Mouse (Mus musculus) retina, adult 2 months (tissue): ENCODE results near the gene Cbarp.

Experiments used
- DNase-seq: peaks from one replicate; pipeline ENCODE4 v3.0.0-alpha.2; 2012; ENCODE audit warnings: low read depth, low spot score

Cbarp gene

DNA sequence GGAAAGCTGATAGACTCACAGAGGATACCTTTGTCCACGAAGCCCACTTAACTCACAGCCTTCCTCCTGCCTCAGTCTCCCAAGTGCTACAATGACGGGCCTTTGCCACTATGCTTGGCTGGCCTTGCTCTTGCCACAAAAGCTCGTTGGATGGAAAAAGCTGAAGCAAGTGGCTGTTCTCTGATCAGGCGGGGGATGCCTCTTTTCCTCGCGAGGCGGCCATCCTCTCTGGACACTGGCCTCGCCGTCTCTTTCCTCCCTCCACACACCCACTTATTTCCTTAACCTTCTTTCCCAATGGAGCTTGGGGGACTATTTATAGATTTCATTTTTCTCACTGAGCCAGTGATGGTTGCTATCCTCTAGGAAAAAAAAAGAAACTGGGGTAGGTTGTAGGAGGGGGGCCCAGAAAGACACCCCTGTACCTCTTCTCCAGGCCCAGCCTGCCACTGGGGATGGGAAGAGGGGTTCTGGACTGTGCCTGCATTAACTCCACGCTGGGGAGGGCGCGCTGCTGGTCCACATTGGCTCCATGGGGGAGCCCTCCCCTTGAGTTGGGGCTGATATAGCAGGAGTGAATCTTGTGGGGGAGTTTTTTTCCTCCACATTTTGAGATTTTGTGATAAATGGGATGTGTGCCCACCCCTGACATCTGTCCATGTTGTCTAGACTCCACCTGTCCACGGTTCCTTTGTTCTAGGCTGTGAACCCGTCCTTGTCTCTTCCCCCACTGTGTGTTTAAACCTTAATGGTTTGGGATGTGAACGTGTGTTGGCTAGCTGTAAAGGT lies 16.7 kb upstream of the Cbarp start:
- no peak for DNase-seq

DNA sequence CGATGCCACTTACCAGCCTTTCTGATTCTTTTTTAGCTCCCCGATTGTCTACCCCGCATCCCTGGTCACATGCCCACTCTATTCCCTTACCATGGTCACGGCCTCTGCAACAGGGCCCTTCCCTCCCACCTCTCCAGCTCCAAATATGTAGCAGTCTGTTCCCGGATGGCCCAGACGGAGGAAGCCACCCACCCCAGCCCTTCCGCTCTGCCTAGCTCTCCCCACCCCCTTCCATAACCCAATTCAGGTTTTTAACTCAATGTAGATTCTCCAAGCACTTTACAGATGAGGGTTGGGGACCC lies 16.1 kb upstream of the Cbarp start:
- no peak for DNase-seq

DNA sequence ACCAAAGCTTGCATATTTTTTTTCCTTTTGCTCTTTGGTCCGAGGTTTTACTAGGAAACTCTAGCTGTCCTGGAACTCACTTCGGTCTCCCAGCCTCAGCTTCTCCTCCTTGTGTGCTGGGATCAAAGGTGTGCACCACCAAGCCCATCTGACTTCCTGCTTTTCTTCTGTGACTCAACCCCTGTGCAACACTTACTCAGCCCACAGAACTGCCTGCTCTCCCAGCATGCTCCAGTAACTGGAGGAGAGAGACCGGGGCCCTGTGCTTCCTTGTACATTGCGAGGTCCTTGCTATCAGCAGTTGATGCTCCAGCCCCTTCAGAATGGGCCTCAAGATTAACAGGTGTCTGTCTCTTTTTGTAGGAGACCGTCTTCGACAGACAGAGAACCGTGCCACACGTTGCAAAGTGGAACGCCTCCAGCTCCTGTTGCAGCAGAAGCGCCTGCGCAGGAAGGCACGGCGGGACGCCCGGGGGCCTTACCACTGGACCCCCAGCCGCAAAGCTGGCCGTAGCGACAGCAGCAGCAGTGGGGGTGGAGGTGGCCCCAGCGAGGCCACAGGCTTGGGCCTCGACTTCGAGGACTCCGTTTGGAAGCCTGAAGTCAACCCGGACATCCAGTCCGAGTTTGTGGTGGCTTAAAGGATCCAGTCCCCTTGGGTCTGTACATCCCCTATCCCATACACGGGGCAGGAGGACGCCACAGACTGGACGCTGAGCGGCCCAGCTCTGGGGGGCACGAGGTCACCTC lies 15.5 kb upstream of the Cbarp start:
- DNase-seq: no peak

DNA sequence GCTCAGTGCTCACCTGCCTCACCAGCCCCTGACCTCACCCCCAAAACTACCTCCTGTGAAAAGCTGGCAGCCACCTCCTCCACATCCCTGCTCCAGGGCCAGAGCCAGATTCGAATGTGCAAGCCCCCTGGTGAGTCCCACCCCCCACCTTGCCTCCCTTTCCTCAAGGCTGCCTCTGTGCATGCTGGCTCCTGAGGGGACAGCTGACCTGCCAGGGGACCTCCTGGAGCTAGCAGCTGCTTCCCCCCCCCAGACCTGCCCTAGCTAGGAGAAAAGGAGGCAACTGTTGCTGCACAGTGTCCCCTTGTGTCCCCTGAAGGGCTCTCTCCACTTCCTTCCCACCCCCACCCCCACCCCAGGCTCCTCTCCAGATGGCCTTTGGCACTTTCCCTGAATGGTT lies 14.6 kb upstream of the Cbarp start:
- no peak for DNase-seq

DNA sequence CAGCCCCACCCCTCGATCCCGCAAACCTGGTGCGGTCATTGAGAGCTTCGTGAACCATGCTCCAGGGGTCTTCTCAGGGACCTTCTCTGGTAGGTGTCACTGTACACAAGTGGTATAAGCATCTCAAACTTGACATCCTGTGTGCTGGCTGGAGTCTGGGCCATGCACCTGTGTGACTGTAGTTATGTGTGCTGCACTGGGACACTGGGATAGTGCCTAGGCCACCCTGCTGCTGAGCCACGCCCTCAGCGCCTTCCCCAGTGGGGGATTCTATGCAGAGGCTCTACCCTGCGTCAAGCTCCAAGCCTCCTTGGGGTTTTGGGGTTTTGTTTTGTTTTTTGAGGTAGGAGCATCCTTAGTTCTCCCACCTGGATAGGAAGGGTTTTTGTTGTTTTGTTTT lies 13.7 kb upstream of the Cbarp start:
- DNase-seq: no peak

DNA sequence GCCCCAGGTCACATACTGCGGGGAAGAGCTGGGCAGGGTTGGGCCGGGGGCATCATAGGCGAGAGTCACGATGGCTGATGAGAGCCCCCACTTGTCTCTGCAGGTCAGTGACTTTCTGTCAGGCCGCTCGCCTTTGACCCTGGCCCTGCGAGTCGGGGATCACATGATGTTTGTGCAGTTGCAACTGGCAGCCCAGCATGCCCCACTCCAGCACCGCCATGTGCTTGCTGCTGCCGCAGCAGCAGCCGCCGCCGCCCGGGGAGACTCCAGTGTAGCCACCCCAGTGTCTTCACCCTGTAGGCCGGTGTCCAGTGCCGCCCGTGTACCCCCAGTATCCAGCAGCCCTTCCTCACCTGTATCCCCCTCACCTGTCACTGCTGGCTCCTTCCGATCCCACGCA lies 13.1 kb upstream of the Cbarp start:
- no peak for DNase-seq

DNA sequence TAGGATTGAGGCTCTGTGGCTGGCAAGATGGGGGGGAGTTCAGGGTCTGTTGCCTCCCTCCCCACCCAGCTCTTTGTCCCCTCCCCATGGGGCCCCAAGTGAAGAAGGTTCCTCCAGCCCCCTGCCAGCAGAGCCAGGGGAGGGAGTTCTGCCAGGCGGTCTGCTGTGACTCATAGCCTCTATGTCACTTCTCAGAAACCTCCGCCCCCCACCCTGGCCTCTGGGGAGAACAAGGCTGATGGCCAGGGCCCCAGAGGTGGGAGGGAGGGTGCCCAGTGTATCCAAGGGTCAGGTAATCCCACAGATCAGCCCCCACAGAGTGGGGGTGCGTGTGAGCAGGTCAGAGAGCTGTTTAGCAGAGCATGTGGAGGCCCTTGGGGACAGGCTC lies 12.2 kb upstream of the Cbarp start:
- no peak for DNase-seq

DNA sequence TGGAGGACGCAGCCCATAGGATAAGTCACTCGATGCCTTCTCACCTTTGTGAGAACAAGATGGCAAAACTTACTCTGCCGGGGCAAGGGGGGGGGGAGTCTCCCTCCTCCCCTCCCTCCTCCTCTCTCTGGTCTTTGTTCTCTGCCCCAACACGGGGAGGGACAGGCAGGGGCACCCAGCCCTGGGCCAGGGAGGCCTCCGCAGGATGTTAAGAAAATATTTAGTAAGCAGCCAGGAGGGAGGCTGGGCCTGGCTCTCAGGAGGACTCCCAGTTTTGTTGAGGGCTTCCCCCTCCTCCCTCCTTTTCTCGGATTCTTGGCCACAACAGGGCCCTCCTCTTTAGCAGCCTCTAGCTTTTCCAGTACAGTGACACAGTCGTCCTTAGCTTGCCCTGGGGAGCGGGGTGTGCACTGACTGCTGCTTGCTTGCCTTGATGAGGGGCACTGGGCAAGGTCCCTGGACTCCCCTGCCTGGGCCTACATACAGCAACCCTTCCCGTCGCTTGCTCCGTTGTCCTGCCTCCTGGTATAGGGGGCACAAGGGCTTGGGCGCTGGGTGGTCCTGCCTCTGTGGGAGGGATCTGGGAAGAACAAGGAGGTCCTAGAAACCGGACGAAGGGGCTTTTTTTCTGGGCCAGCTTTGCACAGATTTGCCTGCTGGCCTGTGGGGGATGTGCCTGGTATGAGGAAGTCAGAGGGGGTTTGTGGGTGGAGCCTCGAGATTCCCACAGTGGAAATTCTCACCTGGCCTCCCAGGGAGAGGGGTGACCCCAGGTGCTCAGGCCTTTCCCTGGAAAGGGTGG lies 11.6 kb upstream of the Cbarp start:
- DNase-seq: no peak

DNA sequence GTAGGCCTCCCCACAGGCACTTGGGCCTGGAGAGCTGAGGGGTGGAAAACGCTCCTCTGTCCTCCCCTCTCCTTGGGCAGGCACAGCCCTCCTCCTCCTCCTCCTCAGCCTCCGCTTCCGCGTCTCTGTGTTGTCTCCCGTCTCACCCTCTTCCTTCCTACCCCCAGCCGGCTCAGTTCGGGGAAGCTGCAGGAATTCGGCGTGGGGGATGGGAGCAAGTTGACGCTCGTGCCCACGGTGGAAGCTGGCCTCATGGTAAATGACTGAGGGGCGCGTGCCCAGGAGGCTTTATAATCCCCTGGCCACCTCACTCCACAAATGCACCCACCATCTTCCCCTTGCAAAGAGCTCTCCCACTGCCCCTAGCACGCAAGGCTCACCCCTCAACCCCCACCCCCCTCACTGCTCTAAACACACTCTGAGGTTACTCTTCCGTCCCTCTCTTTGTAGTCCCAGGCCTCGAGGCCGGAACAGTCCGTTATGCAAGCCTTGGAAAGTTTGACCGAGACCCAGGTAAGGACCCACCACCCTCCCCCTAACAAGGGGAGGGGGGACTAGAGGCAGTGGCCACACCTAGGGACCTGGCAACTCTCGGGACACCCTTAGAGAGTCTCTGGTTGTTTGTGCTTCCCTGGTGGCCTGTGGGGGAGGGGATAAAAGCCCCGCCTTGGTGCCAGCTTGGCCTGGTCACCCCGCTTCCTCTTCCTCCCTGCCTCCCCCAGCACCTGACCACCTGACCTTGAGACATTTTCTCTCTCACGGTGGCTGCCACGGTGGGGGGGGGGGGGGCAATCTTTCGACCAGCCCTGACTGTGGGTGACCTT lies 10.8 kb upstream of the Cbarp start:
- DNase-seq: no peak

DNA sequence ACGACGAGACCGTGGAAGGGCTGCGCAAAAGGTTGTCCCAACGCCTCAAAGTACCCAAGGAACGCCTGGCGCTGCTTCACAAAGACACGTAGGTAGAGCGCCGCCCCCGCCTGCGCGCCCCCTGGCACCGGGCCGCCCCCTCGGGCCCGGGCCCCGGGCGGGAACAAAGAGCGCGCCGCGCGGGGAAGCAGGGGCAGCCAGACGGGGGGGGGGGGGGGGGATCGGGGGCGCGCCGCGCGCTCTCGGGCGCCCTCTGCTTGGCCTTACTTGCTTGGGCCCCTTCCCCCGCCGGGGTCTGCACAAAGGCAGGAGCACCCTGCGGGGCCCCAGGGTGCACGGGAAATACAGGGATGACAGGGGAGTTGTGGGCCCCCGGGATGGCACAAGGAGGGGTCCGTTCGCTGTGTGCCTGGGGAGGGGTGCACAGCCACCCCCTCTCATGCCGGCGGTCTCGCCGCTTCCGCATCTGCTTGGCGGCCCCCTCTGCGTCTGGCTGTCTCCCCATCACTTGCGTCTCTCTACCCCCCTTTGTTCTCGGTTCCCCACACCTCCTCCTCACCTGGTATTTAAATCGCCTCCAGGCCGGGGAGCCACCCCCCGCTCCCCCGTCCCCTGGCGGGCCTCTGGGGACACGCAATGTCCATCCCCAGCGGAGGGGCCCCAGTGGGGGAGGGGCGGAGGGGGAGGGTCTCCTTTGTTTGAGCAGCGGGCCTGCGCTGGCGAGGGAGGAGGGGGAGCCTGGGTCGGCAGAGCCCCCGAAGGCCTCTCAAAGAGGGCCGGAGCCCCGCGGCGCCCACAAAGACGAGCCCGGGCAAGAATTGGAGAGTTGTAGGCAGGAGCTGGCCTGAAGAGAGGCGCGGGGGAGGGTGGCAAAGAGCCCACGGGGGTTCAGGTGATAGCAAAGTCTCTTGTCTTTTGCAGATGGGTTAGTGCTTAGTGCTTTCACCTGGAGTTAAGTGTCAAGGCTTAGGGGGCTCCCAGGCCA lies 9.9 kb upstream of the Cbarp start:
- no peak for DNase-seq

DNA sequence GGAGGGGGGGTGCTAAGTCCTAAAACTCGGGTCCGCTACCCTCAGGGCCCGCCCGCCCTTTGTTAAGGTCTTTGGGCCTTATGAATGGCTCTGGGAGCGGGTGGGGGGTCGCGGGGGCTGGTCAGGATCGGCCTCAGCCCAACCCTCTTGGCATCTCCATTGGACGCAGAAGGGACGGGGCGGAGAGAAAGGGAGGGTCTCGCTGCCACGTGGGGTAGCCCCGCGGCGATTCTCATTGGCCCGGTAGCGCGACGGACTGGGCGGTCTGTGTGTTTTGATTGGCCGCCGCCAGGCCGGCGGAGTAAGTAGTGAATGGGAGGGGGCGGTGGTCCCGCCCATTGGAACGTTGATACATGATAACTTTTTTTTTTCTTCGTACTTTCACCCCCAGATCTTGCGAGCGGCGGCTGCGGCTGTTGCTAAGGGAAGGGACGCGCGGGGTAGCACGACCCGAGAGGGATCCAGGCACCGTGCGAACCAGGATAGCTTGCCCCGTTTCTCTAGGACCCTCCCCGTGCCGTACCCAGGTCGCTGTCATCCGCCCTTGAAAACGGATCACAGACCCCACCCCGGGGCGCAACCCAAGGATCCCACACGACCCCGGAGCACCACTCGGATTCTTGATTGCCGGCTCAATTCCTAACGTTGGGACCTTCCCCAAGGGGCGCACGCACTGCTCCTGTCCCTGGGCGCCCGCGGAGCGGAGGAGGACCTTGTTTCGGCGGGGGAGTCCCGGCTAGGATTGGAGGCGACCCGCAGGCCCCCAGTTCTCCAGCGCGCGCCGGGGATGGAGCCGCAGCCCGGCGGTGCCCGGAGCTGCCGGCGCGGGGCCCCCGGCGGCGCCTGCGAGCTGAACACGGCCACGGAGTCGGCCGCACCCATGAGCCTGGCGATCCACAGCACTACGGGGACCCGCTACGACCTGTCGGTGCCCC lies 8.9 kb upstream of the Cbarp start:
- DNase-seq: peak; percentile 82

DNA sequence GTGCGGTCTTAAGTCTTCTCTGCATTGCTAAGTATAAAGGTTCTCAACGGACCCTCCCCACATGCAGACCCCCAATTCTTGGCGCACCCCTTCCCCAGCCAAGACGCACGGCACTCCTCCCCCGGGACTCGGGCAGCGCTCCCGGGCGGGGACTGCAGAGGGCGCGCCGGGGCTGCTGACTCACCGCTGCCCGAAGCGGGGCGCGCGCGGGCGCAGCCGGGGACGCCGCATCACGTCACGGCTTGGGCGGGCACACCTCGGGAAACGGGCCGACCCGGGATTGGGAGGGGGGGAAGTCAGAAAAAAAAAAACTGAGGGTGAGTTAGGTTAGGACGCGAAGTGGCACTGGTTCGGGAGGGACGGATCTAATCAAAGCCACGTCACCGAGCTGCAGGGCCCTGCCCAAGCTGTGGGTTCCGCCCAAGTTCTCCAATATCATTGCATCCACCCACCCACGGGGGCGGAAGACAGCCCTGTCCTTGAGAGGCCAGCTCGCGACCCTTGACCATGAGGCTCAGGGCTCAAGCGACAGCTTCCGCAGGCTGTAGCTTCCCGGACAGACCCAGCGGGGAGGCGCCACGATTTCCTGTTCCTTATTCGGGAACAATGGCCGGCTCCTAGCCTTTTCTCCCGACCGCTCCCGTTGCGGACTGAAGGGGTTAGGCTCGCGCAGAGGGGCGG lies 8.1 kb upstream of the Cbarp start:
- peak; percentile 81 for DNase-seq

DNA sequence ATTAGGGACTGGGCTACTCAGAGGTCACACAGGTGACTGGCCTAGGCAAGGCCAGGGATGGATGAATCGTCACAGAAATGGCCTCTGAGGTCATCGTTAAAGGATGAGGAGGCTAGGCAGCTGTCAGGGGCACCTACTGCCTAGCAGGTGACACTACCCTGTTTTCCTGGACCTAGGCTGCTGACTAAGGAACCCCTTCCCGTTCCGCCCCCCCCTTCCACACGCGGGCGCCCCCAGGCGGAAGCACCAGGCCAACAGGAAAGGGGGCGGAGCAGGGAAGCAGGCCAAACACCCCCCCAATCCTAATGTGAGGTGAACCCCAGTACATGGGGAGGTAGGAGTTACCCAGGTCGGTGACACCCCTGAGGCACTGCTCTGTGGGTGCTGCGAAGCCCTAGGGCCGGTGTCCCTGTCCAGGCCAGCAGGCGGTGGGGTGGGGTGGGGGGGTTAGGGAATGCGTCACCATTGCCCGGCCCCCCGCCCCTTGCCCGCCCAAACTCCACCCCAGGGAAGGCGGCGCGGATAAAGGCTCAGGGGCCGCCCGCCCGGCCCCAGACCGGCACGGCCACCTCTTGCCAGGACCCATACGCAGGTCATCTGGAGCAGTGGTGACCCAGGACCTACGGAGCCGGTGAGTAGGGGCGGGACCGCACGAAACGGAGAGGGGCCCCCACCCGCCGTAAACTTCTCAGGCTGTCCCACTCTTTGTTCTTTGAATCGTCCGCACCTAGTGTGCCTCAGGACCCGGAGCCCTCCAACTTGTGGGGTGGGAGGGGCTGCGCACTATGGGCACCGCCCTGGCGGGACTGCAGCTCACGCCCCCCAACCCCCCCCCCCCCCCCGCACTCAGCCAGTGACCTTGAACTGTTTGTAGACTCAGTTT lies 7.3 kb upstream of the Cbarp start, which contains the start of gene Midn:
TSS of gene Midn (plus strand) at position 554 of the 883 bp plus-strand sequence.
- DNase-seq: no peak

DNA sequence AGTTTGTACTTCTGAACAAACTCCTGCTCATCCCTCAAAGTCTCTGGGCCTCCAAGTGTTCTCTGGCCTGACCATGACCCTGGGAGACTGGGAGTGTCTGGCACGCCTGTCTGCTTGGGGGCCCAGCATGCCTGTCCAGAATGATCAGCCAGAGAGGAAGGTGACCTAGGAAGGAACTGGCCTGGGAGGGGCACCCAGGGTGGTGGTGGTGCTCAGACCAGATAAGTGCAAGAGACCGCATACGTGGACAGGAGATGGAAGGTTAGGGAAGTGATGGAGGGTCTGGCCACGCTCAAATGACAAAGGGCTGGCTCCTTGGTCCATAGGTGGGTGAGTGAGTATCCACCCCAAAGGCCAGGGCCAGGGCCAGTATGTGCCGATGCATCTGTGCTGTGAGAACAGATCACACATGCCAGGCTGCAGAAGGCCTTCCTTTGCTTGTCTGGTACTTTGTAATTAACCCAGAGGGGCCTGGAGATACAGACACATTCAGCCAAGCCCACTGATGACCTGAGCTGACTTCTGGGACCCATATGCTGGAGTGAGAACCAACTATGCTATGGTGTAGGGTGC lies 6.6 kb upstream of the Cbarp start:
- DNase-seq: no peak

DNA sequence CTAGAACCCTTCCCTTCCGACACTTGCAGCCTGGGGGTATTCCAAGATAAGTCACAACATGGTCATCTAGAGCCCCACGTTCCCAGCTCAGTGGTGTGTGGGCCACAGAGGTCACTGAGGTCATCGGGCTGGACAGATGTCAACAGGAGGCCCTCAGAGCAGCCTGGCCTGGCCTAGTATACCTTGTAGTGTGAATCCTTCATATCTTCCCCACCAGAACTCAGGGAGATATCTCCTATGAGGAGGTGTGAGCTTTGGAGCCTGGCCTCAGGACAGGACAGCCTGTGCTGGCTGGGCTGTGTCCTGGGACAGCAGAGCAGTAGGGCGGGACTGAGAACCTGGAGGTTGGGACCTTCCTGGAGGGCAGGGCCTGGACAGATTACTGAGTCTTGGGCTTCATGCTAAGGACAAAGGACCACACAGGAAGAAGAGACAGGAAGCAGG lies 6.0 kb upstream of the Cbarp start:
- DNase-seq: no peak

DNA sequence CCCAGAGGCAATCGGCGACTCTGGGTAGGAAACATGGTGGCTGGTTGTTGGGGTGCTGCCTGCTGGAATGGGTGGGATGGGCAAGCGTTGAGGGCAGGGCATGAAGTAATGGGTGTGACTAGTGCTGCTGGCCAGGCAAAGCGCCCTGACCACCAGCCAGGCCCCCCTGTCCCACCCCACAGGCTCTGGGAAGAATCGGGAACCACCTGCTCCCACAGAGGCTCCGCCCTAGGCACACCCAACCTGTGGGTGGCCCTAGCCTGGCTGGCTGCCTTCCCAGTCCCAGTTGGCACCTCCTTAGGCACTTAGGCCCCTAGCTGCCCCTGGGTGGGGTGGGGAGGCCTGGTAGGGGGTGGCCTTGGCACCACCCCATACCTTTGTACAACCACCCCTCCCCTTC lies 5.3 kb upstream of the Cbarp start:
- DNase-seq: no peak
